Mouse (Mus musculus): ENCODE measurements at regions not wholly inside any gene's neighbourhood (a gene's known extent, or its start where the extent isn't known, plus 50 kb on each side); places are given as distances from the start of the nearest gene placed in this dataset.
A peak's percentile ranks its signal among the peaks of the same experiment; 100 is the strongest.

- Histone ChIP-seq H3K9me3 (replicated peaks; ENCODE audit: control insufficient read depth, low read length) (no peaks in the 10 kb centered on the region), H3K27me3 (ENCODE audit: control insufficient read depth, insufficient read depth, low read length) (0 out of 2 replicates have a peak, but pooled peaks cover 5% of the 10 kb centered on the region), H3K9ac (replicated peaks; ENCODE audit: low read depth, low read length) (no peak overlapping the region), H3K36me3 (replicated peaks; ENCODE audit: control insufficient read depth, insufficient read depth, low read length) (no peaks in the 10 kb centered on the region), H3K27ac (ENCODE audit: low read depth) (no peak overlapping the region), H3K4me3 (ENCODE audit: low read depth, low read length) (no peak overlapping the region), H3K4me2 (ENCODE audit: low read depth, low read length) (no peak overlapping the region), H3K4me1 (ENCODE audit: control insufficient read depth, insufficient read depth) (no peaks in the 10 kb centered on the region)
- 56% methylated on average over 5 of the region's 5 CpGs for WGBS
- DNase-seq (ENCODE audit: low spot score) = no peak
- no peak for TF ChIP-seq EP300 (IDR thresholded peaks at IDR 0.05; ENCODE audit: low read depth)
- TF ChIP-seq CTCF (IDR thresholded peaks at IDR 0.05; ENCODE audit: low read depth) = no peak
- ATAC-seq (ENCODE audit: insufficient read depth, low read depth) = no peak
These were observed 53.4 kb upstream of the Cdh5 start for GRCm38 (mm10) chr8:104048037-104048436.

- Histone ChIP-seq H3K27me3 (ENCODE audit: control insufficient read depth, insufficient read depth, low read length) (0 out of 2 replicates have a peak, but pooled peaks cover 5% of the 10 kb centered on the region), H3K4me1 (ENCODE audit: control insufficient read depth, insufficient read depth) (no peaks in the 10 kb centered on the region), H3K36me3 (replicated peaks; ENCODE audit: control insufficient read depth, insufficient read depth, low read length) (no peaks in the 10 kb centered on the region), H3K4me2 (ENCODE audit: low read depth, low read length) (no peak overlapping the region), H3K9me3 (replicated peaks; ENCODE audit: control insufficient read depth, low read length) (no peaks in the 10 kb centered on the region), H3K9ac (replicated peaks; ENCODE audit: low read depth, low read length) (no peak overlapping the region), H3K27ac (ENCODE audit: low read depth) (no peak overlapping the region), H3K4me3 (ENCODE audit: low read depth, low read length) (no peak overlapping the region)
- WGBS = 70% methylated on average over 6 of the region's 6 CpGs
- ATAC-seq (ENCODE audit: insufficient read depth, low read depth) (no peak), DNase-seq (ENCODE audit: low spot score) (no peak)
- TF ChIP-seq CTCF (IDR thresholded peaks at IDR 0.05; ENCODE audit: low read depth) (no peak), EP300 (IDR thresholded peaks at IDR 0.05; ENCODE audit: low read depth) (no peak)
These were observed 52.2 kb upstream of the Cdh5 start for GRCm38 (mm10) chr8:104049181-104049580.

DNA sequence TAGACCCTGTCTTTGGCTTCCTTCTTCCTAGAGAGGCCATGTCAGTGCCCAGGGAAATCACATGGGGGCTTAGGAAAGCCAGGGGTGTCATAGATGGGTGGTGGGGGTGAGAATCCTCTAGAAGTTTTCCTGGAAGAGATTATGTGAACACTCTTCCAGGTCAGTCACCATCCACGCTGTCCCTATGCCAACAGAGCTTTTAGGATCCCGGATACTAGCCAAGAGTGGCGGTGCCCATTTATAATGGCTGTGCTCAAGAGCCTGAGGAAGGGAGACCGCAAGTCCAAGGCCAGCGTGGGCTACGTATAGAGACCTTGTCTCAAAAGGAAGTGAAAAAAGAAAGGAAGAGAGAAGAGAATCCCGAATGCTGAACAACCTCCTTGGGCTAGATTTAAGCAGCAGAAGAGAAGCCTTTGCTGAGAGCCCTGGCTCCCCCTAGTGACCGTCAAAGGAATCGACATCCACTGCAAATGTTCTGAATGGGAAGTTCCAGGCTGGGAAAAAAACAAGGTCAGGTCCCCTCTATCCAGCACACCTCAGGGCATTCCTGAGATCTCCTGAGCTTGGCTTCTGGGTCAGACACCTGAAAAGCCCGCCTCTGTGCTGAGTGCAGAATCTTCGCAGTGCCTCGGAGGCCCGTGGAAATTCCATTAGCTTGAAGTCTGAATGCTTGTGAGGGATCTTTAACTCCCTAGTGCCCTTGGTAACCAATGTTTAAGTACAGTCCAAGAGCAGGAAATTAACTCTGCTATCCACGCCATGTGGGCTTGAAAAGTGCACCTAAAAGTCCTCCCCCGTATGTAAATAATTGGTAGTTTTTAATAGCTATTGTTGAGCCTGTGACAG is 50.5 kb upstream of the Cdh5 start:
- DNase-seq (ENCODE audit: low spot score) (peak; percentile 71), ATAC-seq (ENCODE audit: insufficient read depth, low read depth) (no peak)
- 0 out of 2 replicates have a peak, but pooled peaks cover 5% of the 10 kb centered on the region for H3K27me3 ChIP-seq (ENCODE audit: control insufficient read depth, insufficient read depth, low read length)
- no peak overlapping the region for H3K4me2 ChIP-seq (ENCODE audit: low read depth, low read length)
- no peaks in the 10 kb centered on the region for H3K9me3 ChIP-seq (replicated peaks; ENCODE audit: control insufficient read depth, low read length)
- WGBS = 25% methylated on average over 15 of the region's 15 CpGs
- no peaks in the 10 kb centered on the region for H3K4me1 ChIP-seq (ENCODE audit: control insufficient read depth, insufficient read depth)
- no peaks in the 10 kb centered on the region for H3K36me3 ChIP-seq (replicated peaks; ENCODE audit: control insufficient read depth, insufficient read depth, low read length)
- H3K27ac ChIP-seq (ENCODE audit: low read depth) = no peak overlapping the region
- no peak overlapping the region for H3K9ac ChIP-seq (replicated peaks; ENCODE audit: low read depth, low read length)
- no peak overlapping the region for H3K4me3 ChIP-seq (ENCODE audit: low read depth, low read length)
- TF ChIP-seq EP300 (IDR thresholded peaks at IDR 0.05; ENCODE audit: low read depth) (no peak), CTCF (IDR thresholded peaks at IDR 0.05; ENCODE audit: low read depth) (peak; percentile 86)

- no peak for ATAC-seq (ENCODE audit: insufficient read depth, low read depth)
- no peak for DNase-seq (ENCODE audit: low spot score)
- 45% methylated on average over 5 of the region's 5 CpGs for WGBS
- Histone ChIP-seq H3K4me1 (ENCODE audit: control insufficient read depth, insufficient read depth) (no peaks in the 10 kb centered on the region), H3K36me3 (replicated peaks; ENCODE audit: control insufficient read depth, insufficient read depth, low read length) (no peaks in the 10 kb centered on the region), H3K27ac (ENCODE audit: low read depth) (no peak overlapping the region), H3K9ac (replicated peaks; ENCODE audit: low read depth, low read length) (no peak overlapping the region), H3K9me3 (replicated peaks; ENCODE audit: control insufficient read depth, low read length) (no peaks in the 10 kb centered on the region), H3K4me2 (ENCODE audit: low read depth, low read length) (no peak overlapping the region), H3K27me3 (ENCODE audit: control insufficient read depth, insufficient read depth, low read length) (0 out of 2 replicates have a peak, but pooled peaks cover 5% of the 10 kb centered on the region), H3K4me3 (ENCODE audit: low read depth, low read length) (no peak overlapping the region)
- TF ChIP-seq EP300 (IDR thresholded peaks at IDR 0.05; ENCODE audit: low read depth) (no peak), CTCF (IDR thresholded peaks at IDR 0.05; ENCODE audit: low read depth) (no peak)
These were observed 49.9 kb upstream of the Cdh5 start for GRCm38 (mm10) chr8:104051540-104051882.
